Mouse (Mus musculus): ENCODE results near the gene Gm10073.

DNA sequence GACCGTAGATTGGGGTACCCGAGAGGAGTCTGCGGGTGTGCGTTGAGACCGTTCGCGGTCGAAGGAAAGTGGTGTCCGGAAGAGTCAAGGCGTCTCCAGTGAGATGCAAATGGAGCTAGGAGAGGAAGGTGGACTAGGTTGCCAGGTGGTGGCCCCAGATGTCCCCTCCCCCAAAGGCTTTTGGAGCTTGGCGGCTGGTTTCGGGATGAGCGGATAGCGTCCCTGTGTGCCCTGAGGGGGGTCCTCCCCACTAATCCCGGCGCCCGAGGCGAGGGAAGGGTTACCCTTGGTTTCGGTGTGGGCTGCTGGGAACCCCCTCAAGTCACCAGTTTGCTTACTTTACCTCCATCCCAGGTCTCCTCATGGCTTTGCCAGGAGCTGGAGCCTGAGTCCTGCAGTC, 30.7 kb upstream of the Gm10073 start:
- TF ChIP-seq POLR2A (IDR thresholded peaks at IDR 0.05; ENCODE audit: borderline replicate concordance, extremely low read depth, low read depth, low read length) (no peak), CTCF (IDR thresholded peaks at IDR 0.05; ENCODE audit: insufficient read depth, low read length) (no peak)

Data from lung, adult 2 months (tissue).